Mouse (Mus musculus) bone marrow macrophage, adult 2 months (primary cell): ENCODE measurements at regions not wholly inside any gene's neighbourhood (a gene's known extent, or its start where the extent isn't known, plus 50 kb on each side); places are given as distances from the start of the nearest gene placed in this dataset.

Experiments
- H3K27ac ChIP-seq: 2 replicates; pipeline ENCODE4 v1.5.1; 2012; ENCODE audit warnings: low read depth, low read length; ENCODE audit not compliant: insufficient read depth
- H3K4me1 ChIP-seq: 2 replicates; pipeline ENCODE4 v1.6.1; 2012; ENCODE audit warnings: low read length; ENCODE audit not compliant: control insufficient read depth, insufficient read depth
- H3K4me3 ChIP-seq: 2 replicates; pipeline ENCODE4 v1.5.1; 2012; ENCODE audit warnings: mild to moderate bottlenecking, low read length, moderate library complexity; ENCODE audit not compliant: insufficient read depth
- CTCF ChIP-seq: IDR thresholded peaks from 2 replicates; pipeline ENCODE4 v1.5.1; 2012; ENCODE audit warnings: low read depth, mild to moderate bottlenecking, low read length, moderate library complexity
- POLR2A ChIP-seq: IDR thresholded peaks from 2 replicates; pipeline ENCODE4 v1.6.1; 2012; ENCODE audit warnings: mild to moderate bottlenecking, low read depth, low read length, borderline replicate concordance

DNA sequence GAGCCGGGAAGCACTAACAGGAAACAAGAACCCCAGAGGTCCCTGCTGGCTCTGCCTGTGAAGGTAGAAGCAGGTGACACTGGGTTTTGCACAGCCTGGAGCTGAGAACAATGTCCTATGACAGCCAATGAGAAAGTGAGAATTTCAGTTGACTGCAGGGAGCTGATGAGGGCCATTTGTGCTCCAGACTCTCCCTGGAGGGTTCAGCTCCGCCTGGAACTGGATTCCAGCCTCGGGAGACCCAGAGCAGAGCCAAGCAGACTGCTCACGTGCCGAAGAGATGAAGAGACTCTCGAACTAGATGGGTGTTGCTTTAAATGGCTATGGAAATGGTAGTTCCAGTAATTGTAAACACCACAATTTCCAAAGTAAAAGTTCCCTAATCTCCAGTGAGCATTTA is 93.5 kb downstream of the Cand1 start:
- no peak for TF ChIP-seq POLR2A
- TF ChIP-seq CTCF: no peak
- H3K27ac ChIP-seq: no peak overlapping the region
- H3K4me1 ChIP-seq: no peaks in the 10 kb centered on the region

DNA sequence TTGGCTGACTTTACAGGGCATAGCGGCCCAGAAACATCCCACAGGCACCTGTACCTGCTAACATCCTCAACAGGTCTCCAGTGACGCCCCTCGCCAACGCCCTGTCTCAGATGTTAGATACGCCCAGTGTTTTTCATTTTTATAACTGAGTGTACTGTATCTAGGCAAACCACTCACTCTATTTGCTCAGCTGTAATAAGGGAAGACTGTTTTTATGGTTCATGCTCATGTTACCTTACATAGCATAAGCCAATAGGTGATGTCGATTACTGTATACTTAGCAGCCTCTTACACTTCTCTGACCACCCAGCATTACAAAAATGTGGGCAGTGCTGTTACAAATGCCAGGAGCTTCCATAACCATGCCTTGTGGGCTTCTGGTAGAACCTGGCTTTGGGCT is 97.0 kb downstream of the Cand1 start:
- no peaks in the 10 kb centered on the region for H3K4me1 ChIP-seq
- no peak overlapping the region for H3K4me3 ChIP-seq
- TF ChIP-seq POLR2A (no peak), CTCF (no peak)
- no peak overlapping the region for H3K27ac ChIP-seq

More for the DNA sequence above, 93.5 kb downstream of the Cand1 start:
- no peak overlapping the region for H3K4me3 ChIP-seq

DNA sequence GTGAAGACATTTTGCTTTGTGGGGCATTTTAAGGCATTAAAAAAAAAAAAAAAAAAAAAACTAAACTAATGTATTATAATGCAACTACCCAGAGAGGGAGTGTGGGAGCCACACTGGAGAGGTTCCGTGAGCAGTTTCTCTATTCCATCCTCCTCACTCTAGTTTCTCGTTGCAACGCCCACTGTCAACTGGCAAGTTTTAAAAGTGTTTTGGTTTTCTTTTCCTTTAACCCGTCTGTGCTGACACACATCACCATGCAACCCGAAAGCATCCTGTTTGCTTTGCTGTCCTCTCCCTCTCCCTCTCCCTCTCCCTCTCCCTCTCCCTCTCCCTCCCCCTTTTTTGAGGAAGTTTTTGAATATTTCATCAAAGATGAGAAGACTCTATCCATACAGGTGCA is 97.5 kb downstream of the Cand1 start:
- Histone ChIP-seq H3K4me1 (no peaks in the 10 kb centered on the region), H3K27ac (no peak overlapping the region), H3K4me3 (no peak overlapping the region)
- TF ChIP-seq CTCF (no peak), POLR2A (no peak)

DNA sequence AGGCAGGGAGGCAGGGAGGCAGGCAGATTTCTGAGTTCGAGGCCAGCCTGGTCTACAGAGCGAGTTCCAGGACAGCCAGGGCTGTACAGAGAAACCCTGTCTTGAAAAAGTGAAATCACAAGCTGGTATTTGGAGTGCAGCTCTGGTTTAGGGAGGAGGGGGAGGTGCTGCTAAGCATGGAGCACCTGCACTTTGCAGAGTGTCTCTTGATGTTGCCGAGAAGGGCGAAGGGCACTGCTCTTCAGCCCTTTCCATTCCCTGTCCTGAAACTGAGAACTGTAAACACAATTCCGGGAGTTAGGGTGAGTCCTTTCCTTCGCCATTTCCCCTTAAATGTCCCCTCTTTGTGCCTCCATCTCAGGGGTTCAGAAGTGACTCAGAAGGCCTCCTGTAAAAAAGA is 101.6 kb downstream of the Cand1 start:
- H3K4me1 ChIP-seq: no peaks in the 10 kb centered on the region
- no peak overlapping the region for H3K4me3 ChIP-seq
- TF ChIP-seq POLR2A: no peak
- TF ChIP-seq CTCF: no peak
- no peak overlapping the region for H3K27ac ChIP-seq

DNA sequence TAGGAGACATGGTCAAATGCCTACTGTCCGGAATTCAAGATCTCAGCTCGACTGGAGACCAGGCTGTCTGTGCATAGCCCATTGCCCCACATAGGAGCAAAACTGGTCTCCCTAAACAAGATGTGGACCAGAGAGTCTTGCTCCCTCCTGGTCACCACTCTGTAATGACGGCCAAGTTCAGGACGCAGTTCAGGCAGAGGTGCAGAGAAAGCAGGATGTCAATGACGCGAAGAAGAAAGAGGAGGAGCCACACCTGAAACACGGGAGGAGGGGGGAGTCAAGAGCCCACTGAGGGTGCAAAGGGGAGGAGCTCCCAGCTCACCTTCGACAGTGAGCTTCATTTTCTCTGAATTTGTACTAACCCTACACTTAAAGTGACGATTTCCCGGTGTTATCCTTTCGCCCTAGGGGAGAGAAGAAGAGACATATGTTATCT is 104.3 kb downstream of the Cand1 start:
- H3K27ac ChIP-seq: no peak overlapping the region
- TF ChIP-seq POLR2A: no peak
- TF ChIP-seq CTCF: no peak
- H3K4me3 ChIP-seq: no peak overlapping the region
- no peaks in the 10 kb centered on the region for H3K4me1 ChIP-seq

DNA sequence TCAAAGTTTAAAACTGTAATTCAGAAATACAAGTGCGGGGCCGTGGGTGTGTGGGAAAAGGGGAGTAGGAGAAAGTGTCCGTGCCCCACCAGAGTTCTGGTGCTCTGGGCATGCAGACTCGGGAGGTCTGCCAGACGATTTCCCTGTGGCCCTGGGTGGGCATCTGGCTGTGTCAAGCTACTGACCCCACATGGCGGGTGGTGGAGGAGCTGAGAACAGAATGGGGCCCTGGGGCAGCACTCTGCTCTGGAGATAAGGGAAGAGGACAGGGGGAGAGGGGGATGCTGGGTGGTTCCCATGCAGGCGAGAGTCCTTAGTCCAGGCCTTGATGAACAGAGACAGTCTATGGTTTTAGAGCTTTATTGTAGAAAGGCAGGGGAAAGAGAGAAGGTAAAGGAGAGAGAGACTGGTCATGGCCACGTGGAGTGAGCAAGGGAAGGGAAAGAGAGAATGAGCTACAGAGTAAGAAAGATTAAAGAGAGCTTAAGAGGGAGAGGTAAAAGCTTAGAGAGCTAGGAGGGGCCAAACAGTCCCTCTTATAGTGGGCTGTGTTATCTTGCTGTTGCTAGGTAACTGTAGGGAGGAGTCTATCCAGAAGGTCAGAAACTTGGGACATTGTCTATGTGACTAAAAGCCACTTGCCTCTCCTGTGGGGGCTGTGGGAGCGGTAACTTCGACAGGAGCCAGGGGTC is 104.9 kb downstream of the Cand1 start:
- H3K27ac ChIP-seq: no peak overlapping the region
- H3K4me1 ChIP-seq: peaks cover 1% of the 10 kb centered on the region
- no peak for TF ChIP-seq POLR2A
- no peak for TF ChIP-seq CTCF
- no peak overlapping the region for H3K4me3 ChIP-seq

DNA sequence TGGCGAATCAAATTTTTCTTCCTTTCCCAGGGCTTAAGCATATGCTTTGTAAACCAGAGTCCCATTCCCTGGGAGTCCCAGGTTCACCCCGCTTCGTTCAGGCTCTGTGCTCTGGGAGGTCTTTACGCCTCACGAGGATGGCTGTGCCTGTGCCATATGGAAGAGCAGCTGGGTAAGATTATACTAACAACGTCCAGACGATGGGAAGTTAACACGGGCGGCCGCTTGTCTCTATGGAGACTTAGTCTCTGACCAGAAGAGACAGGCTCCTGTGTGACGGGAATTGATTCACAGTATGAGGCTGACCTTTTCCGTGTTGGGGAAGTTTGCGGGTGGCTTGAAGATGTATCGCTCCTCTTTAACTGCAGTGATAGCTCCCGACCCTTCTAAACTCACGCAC is 107.9 kb downstream of the Cand1 start:
- TF ChIP-seq POLR2A (no peak), CTCF (no peak)
- Histone ChIP-seq H3K4me3 (no peak overlapping the region), H3K27ac (no peak overlapping the region), H3K4me1 (peaks cover 17% of the 10 kb centered on the region)

DNA sequence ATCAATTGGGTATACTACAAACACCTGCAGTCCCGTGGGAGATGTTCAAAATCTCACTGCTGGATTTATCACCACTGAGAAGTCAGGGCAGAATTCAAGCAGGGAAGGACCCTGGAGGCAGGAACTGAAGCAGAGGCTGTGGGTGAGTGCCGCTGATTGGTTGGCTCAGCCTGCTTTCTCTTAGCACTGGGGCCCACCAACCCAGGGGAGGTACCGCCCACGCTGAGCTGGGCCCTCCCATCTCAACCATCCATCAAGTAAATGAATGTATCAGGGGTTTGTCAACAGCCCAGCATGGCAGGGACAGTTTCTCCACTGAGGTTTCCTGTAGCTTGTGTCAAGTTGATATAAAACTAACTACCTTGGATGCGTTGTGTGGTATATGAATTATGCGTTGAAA is 109.2 kb downstream of the Cand1 start:
- TF ChIP-seq POLR2A (no peak), CTCF (no peak)
- Histone ChIP-seq H3K27ac (no peak overlapping the region), H3K4me1 (peaks cover 17% of the 10 kb centered on the region), H3K4me3 (no peak overlapping the region)

DNA sequence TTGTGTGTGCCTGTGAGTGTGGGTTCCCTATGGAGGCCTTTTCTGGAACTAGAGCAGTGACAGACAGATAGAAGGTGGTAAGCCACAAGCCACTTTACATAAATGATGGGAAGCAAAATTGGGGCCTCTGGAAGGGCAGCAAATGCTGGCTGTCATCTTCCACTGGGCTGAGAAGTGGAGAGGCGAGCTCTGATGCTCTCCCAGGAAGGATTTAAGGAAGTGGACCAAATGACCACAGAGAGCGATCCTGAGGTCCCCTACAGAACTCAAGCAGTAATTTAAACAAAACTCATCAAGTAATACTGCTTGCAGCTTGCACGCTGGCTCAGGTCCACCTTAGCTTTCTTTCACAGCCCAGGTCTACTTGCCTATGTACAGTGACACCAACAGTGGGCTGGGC is 111.8 kb downstream of the Cand1 start:
- H3K4me3 ChIP-seq: no peak overlapping the region
- H3K27ac ChIP-seq: no peak overlapping the region
- peaks cover 17% of the 10 kb centered on the region for H3K4me1 ChIP-seq
- TF ChIP-seq POLR2A (no peak), CTCF (no peak)

DNA sequence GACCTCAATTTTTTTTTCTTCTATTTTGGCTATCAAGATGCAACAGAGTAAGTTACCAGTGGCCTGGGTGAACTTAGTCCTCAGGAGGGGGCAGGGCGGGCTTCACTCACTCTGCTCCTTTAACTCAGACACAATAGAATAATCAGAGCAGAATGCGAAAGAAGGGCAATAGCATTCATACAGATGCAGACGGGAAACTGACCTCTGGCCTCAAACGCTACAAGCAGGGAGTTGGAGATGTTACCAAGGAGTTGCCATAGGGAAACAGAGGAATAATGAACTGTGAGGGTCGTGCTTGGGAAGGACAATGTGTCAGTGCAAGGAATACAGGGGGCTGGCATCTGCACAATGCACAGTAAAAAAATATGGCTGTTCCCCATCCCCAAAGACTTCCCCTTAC is 116.3 kb downstream of the Cand1 start:
- TF ChIP-seq CTCF (no peak), POLR2A (no peak)
- Histone ChIP-seq H3K4me1 (peaks cover 6% of the 10 kb centered on the region), H3K4me3 (no peak overlapping the region), H3K27ac (no peak overlapping the region)

DNA sequence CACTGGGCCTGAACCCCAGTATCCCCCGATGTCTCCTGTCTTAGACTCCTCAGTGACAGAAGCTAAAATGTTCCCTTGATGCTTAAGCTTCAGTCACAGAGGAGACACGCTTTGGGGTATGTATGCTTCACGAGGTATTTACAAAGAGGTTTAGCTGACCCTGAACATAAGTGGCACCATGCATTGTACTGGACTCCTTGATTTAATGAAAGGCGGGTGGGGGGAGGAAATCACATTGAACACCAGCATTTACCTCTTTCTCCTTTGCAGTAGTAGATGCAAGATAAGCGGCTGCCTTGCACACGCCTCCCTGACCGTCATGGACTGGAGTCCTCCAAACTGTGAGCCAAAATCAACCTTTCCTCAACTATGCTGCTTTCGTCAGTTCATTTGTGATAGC is 117.5 kb downstream of the Cand1 start:
- no peaks in the 10 kb centered on the region for H3K4me1 ChIP-seq
- H3K4me3 ChIP-seq: no peak overlapping the region
- H3K27ac ChIP-seq: no peak overlapping the region
- no peak for TF ChIP-seq CTCF
- no peak for TF ChIP-seq POLR2A
